Mouse (Mus musculus) heart, embryonic 16.5 days (tissue): ENCODE data around the gene Sox10. TPM values are rescaled to one million over a fixed set of nuclear protein-coding genes. Genes with fewer than 3 reads are reported as not detected.
A peak's percentile ranks its signal among the peaks of the same experiment; 100 is the strongest.

Source experiments
- ATAC-seq: fragments of 200-750 bp; cut with Nextera tagmentation; replicated peaks from 2 replicates; pipeline ENCODE4 v1.8.0; 2017; ENCODE audit warnings: moderate number of reproducible peaks; ENCODE audit not compliant: insufficient read depth, low FRiP score; ENCODE audit errors: extremely low read depth
- H3K27ac ChIP-seq: fragments of 300-500 bp; sonication (generic); 2 replicates; pipeline ENCODE4 v1.5.1; 2014; ENCODE audit warnings: mild to moderate bottlenecking, low read length, control low read depth, moderate library complexity
- H3K27me3 ChIP-seq: fragments of 300-500 bp; sonication (generic); 2 replicates; pipeline ENCODE4 v1.6.1; 2014; ENCODE audit warnings: low read length, mixed read lengths; ENCODE audit not compliant: control insufficient read depth, insufficient read depth
- H3K36me3 ChIP-seq: fragments of 300-500 bp; sonication (generic); 2 replicates; pipeline ENCODE4 v1.6.1; 2014; ENCODE audit not compliant: control insufficient read depth, insufficient read depth
- H3K4me1 ChIP-seq: fragments of 300-500 bp; sonication (generic); 2 replicates; pipeline ENCODE4 v1.6.1; 2014; ENCODE audit warnings: low read length, mixed read lengths; ENCODE audit not compliant: control insufficient read depth, insufficient read depth
- H3K4me2 ChIP-seq: fragments of 300-500 bp; sonication (generic); 2 replicates; pipeline ENCODE4 v1.6.1; 2014; ENCODE audit warnings: low read depth, mild to moderate bottlenecking, control low read depth, low read length
- H3K4me3 ChIP-seq: fragments of 300-500 bp; sonication (generic); 2 replicates; pipeline ENCODE4 v1.5.1; 2014; ENCODE audit warnings: mild to moderate bottlenecking, control low read depth, low read length
- H3K9ac ChIP-seq: fragments of 300-500 bp; sonication (generic); 2 replicates; pipeline ENCODE4 v1.6.1; 2014; ENCODE audit warnings: low read length, control low read depth
- H3K9me3 ChIP-seq: fragments of 300-500 bp; sonication (generic); replicated peaks from 2 replicates; pipeline ENCODE4 v1.6.1; 2016; ENCODE audit warnings: low read length; ENCODE audit not compliant: control insufficient read depth
- WGBS: fragments of 180-500 bp; shearing (Covaris S2); extraction: QIAGEN DNeasy Blood & Tissue Kit; methylation state at CpG from one replicate; pipeline ENCODE4 v1.1.7; 2014; 5-methylcytosine and 5-hydroxymethylcytosine counted together
- polyA plus RNA-seq: library from polyadenylated mRNA; unstranded; fragments of >200 nt; fragmentation: Nextera tagmentation; extraction: Ambion mirVana; gene quantifications from 2 replicates; pipeline ENCODE4 v1.2.1, GENCODE M21; 2015

The Sox10 gene
- polyA plus RNA-seq, 1 experiment from 2014 or later: 0.39 TPM

GRCm38 (mm10) chr15:79124331-79124875 is 40.6 kb downstream of the Sox10 start:
- Histone ChIP-seq H3K4me1 (peaks cover 24% of the 10 kb centered on the region), H3K4me2 (0 out of 2 replicates have a peak overlapping the region, but pooled peaks have one; percentile 1), H3K36me3 (peaks cover 61% of the 10 kb centered on the region), H3K9ac (peak overlapping the region; percentile 62), H3K27me3 (no peaks in the 10 kb centered on the region), H3K27ac (peak overlapping the region; percentile 95), H3K9me3 (peaks cover 5% of the 10 kb centered on the region), H3K4me3 (no peak overlapping the region)
- 70% methylated on average over 10 of the region's 10 CpGs for WGBS
- no peak for ATAC-seq

- Histone ChIP-seq H3K4me2 (0 out of 2 replicates have a peak overlapping the region, but pooled peaks have one; percentile 1), H3K27ac (peak overlapping the region; percentile 95), H3K27me3 (no peaks in the 10 kb centered on the region), H3K9me3 (peaks cover 5% of the 10 kb centered on the region), H3K9ac (peak overlapping the region; percentile 62), H3K36me3 (peaks cover 62% of the 10 kb centered on the region), H3K4me3 (no peak overlapping the region), H3K4me1 (peaks cover 24% of the 10 kb centered on the region)
- peak; percentile 92 for ATAC-seq
- 36% methylated on average over 6 of the region's 6 CpGs for WGBS
Measured at GRCm38 (mm10) chr15:79123751-79124150, 41.3 kb downstream of the Sox10 start.

GRCm38 (mm10) chr15:79122546-79122945 is 42.5 kb downstream of the Sox10 start:
- Histone ChIP-seq H3K9ac (peak overlapping the region; percentile 13), H3K27me3 (no peaks in the 10 kb centered on the region), H3K9me3 (no peaks in the 10 kb centered on the region), H3K27ac (peak overlapping the region; percentile 95), H3K36me3 (peaks cover 60% of the 10 kb centered on the region), H3K4me1 (peaks cover 24% of the 10 kb centered on the region), H3K4me2 (no peak overlapping the region), H3K4me3 (no peak overlapping the region)
- no peak for ATAC-seq
- WGBS: 84% methylated on average over 13 of the region's 13 CpGs

- Histone ChIP-seq H3K9me3 (no peaks in the 10 kb centered on the region), H3K4me2 (no peak overlapping the region), H3K9ac (no peak overlapping the region; the same call in 1 of the 2 replicates), H3K4me1 (peaks cover 24% of the 10 kb centered on the region), H3K27me3 (no peaks in the 10 kb centered on the region), H3K36me3 (peaks cover 56% of the 10 kb centered on the region), H3K27ac (peak overlapping the region; percentile 95), H3K4me3 (no peak overlapping the region)
- 90% methylated on average over 4 of the region's 4 CpGs for WGBS
- ATAC-seq: no peak
Measured at GRCm38 (mm10) chr15:79122119-79122518, 42.9 kb downstream of the Sox10 start.

GRCm38 (mm10) chr15:79119491-79119890 is 45.5 kb downstream of the Sox10 start:
- Histone ChIP-seq H3K9me3 (no peaks in the 10 kb centered on the region), H3K27me3 (no peaks in the 10 kb centered on the region), H3K4me3 (no peak overlapping the region), H3K36me3 (peaks cover 55% of the 10 kb centered on the region), H3K4me2 (no peak overlapping the region), H3K4me1 (peaks cover 17% of the 10 kb centered on the region), H3K9ac (no peak overlapping the region), H3K27ac (no peak overlapping the region)
- 63% methylated on average over 9 of the region's 9 CpGs for WGBS
- no peak for ATAC-seq

GRCm38 (mm10) chr15:79115276-79115675 is 49.8 kb downstream of the Sox10 start:
- ATAC-seq: no peak
- Histone ChIP-seq H3K27ac (no peak overlapping the region), H3K9ac (no peak overlapping the region), H3K4me2 (no peak overlapping the region), H3K4me3 (no peak overlapping the region), H3K4me1 (peaks cover 14% of the 10 kb centered on the region), H3K9me3 (no peaks in the 10 kb centered on the region), H3K27me3 (no peaks in the 10 kb centered on the region), H3K36me3 (peaks cover 39% of the 10 kb centered on the region)
- WGBS: 55% methylated on average over 5 of the region's 5 CpGs

GRCm38 (mm10) chr15:79111774-79112173 is 53.3 kb downstream of the Sox10 start:
- Histone ChIP-seq H3K36me3 (peaks cover 25% of the 10 kb centered on the region), H3K4me3 (peak overlapping the region; percentile 33), H3K4me2 (peak overlapping the region; percentile 72), H3K27me3 (no peaks in the 10 kb centered on the region), H3K9me3 (no peaks in the 10 kb centered on the region), H3K9ac (peak overlapping the region; percentile 99), H3K4me1 (peaks cover 27% of the 10 kb centered on the region), H3K27ac (peak overlapping the region; percentile 98)
- ATAC-seq: peak; percentile 56
- 22% methylated on average over 4 of the region's 4 CpGs for WGBS

- WGBS: 40% methylated on average over 2 of the region's 2 CpGs
- Histone ChIP-seq H3K9ac (peak overlapping the region; percentile 99), H3K4me2 (peak overlapping the region; percentile 72), H3K4me1 (peaks cover 27% of the 10 kb centered on the region), H3K36me3 (peaks cover 13% of the 10 kb centered on the region), H3K27ac (peak overlapping the region; percentile 98), H3K4me3 (peak overlapping the region; percentile 95), H3K9me3 (no peaks in the 10 kb centered on the region), H3K27me3 (no peaks in the 10 kb centered on the region)
- no peak for ATAC-seq
Measured at GRCm38 (mm10) chr15:79110528-79110927, 54.5 kb downstream of the Sox10 start.

- H3K27me3 ChIP-seq: no peaks in the 10 kb centered on the region
- H3K9me3 ChIP-seq: no peaks in the 10 kb centered on the region
- peak overlapping the region; percentile 98 for H3K27ac ChIP-seq
- peaks cover 8% of the 10 kb centered on the region for H3K36me3 ChIP-seq
- H3K4me2 ChIP-seq: peak overlapping the region; percentile 72
- WGBS: 8% methylated on average over 9 of the region's 9 CpGs
- no peak for ATAC-seq
- H3K4me1 ChIP-seq: peaks cover 27% of the 10 kb centered on the region
- peak overlapping the region; percentile 99 for H3K9ac ChIP-seq
- peak overlapping the region; percentile 95 for H3K4me3 ChIP-seq
Measured at GRCm38 (mm10) chr15:79110031-79110430, 55.0 kb downstream of the Sox10 start.
